Mouse (Mus musculus) myocyte (in vitro differentiated cells): ENCODE data around the gene Hipk2.

Experiments used
- CEBPB ChIP-seq: IDR thresholded peaks from 2 replicates; pipeline ENCODE4 v1.6.1; 2011; ENCODE audit warnings: mild to moderate bottlenecking, moderate library complexity; ENCODE audit not compliant: poor library complexity, insufficient read depth, severe bottlenecking
- E2F4 ChIP-seq: IDR thresholded peaks from one replicate; pipeline ENCODE4 v1.6.1; 2011; ENCODE audit warnings: mild to moderate bottlenecking, control low read depth, moderate library complexity; ENCODE audit not compliant: insufficient read depth
- MAX ChIP-seq: IDR thresholded peaks from one replicate; pipeline ENCODE4 v1.6.1; 2011; ENCODE audit warnings: low read depth, mild to moderate bottlenecking, control low read depth
- MYOD1 ChIP-seq, 3 experiments: IDR thresholded peaks; one replicate each; pipeline ENCODE4 v1.6.1; 2011; ENCODE audit warnings: control low read depth in 2 of 3, low read depth in 2 of 3, mild to moderate bottlenecking in 2 of 3, moderate library complexity in 1 of 3; ENCODE audit not compliant: insufficient read length in 2 of 3, control insufficient read depth in 1 of 3
- MYOG ChIP-seq, 3 experiments: IDR thresholded peaks; one replicate each; pipeline ENCODE4 v1.6.1; 2011; ENCODE audit warnings: control low read depth in 2 of 3, low read depth in 2 of 3, mild to moderate bottlenecking in 2 of 3; ENCODE audit not compliant: insufficient read length in 2 of 3, control insufficient read depth in 1 of 3, insufficient read depth in 1 of 3
- POLR2A ChIP-seq: IDR thresholded peaks from one replicate; pipeline ENCODE4 v1.6.1; 2011; ENCODE audit warnings: low read depth, mild to moderate bottlenecking, control low read depth, moderate library complexity; ENCODE audit not compliant: insufficient read length
- POLR2AphosphoS2 ChIP-seq: IDR thresholded peaks from one replicate; pipeline ENCODE4 v1.6.1; 2011; ENCODE audit warnings: low read depth, control low read depth; ENCODE audit not compliant: insufficient read length
- REST ChIP-seq: IDR thresholded peaks from one replicate; pipeline ENCODE4 v1.6.1; 2011; ENCODE audit warnings: mild to moderate bottlenecking, control low read depth, moderate library complexity; ENCODE audit not compliant: insufficient read depth, insufficient read length
- TCF12 ChIP-seq: IDR thresholded peaks from one replicate; pipeline ENCODE4 v1.6.1; 2011; ENCODE audit warnings: mild to moderate bottlenecking, control low read depth; ENCODE audit not compliant: poor library complexity, insufficient read depth, severe bottlenecking
- TCF3 ChIP-seq: IDR thresholded peaks from one replicate; pipeline ENCODE4 v1.6.1; 2011; ENCODE audit warnings: low read depth, control low read depth; ENCODE audit not compliant: insufficient read length
- USF1 ChIP-seq: IDR thresholded peaks from one replicate; pipeline ENCODE4 v1.6.1; 2011; ENCODE audit warnings: low read depth, mild to moderate bottlenecking, control low read depth, moderate library complexity

- TF ChIP-seq POLR2A = no peak
- TF ChIP-seq TCF12 = no peak
- TF ChIP-seq E2F4 = no peak
- no peak for TF ChIP-seq REST
- no peak for TF ChIP-seq MAX
- no peak for TF ChIP-seq USF1
- TF ChIP-seq MYOG (IDR thresholded peaks at IDR 0.05; ENCODE audit: control insufficient read depth in 1 of 3, insufficient read depth in 1 of 3, insufficient read length in 2 of 3, low read depth in 2 of 3) = no peak
- TF ChIP-seq POLR2AphosphoS2 = no peak
- TF ChIP-seq CEBPB = no peak
- no peak for TF ChIP-seq MYOD1 (IDR thresholded peaks at IDR 0.05; ENCODE audit: control insufficient read depth in 1 of 3, insufficient read length in 2 of 3, low read depth in 2 of 3)
- no peak for TF ChIP-seq TCF3
Observed at GRCm38 (mm10) chr6:38900479-38901126, 24.6 kb upstream of the Hipk2 start.
